Mouse (Mus musculus): ENCODE results near the gene Arl3. TPM values are rescaled to one million over a fixed set of nuclear protein-coding genes. Genes with fewer than 3 reads are reported as not detected.

Gene Arl3
- polyA plus RNA-seq, 1 experiment from 2014 or later: 25.4 TPM

- H3K9ac ChIP-seq: no peak overlapping the region
- no peaks in the 10 kb centered on the region for H3K9me3 ChIP-seq (replicated peaks)
- peaks cover 56% of the 10 kb centered on the region for H3K27me3 ChIP-seq
- peak overlapping the region; percentile 47 for H3K4me2 ChIP-seq
- 19% methylated on average over 6 of the region's 6 CpGs for WGBS (ENCODE audit: insufficient replicate concordance)
- peaks cover 53% of the 10 kb centered on the region for H3K4me1 ChIP-seq (replicated peaks)
- no peaks in the 10 kb centered on the region for H3K36me3 ChIP-seq (replicated peaks)
- no peak overlapping the region for H3K4me3 ChIP-seq (replicated peaks)
- ATAC-seq (ENCODE audit: insufficient read depth): no peak
- H3K27ac ChIP-seq (replicated peaks): peak overlapping the region; percentile 38
Measured at GRCm38 (mm10) chr19:46524152-46524544, 48.9 kb downstream of the Arl3 start.

- Histone ChIP-seq H3K4me2 (peak overlapping the region; percentile 47), H3K4me1 (replicated peaks) (peaks cover 53% of the 10 kb centered on the region), H3K9me3 (replicated peaks) (no peaks in the 10 kb centered on the region), H3K36me3 (replicated peaks) (no peaks in the 10 kb centered on the region), H3K27me3 (peaks cover 50% of the 10 kb centered on the region), H3K27ac (replicated peaks) (peak overlapping the region; percentile 38; the same call in 1 of the 2 replicates), H3K9ac (no peak overlapping the region), H3K4me3 (replicated peaks) (no peak overlapping the region)
- WGBS (ENCODE audit: insufficient replicate concordance): 21% methylated on average over 20 of the region's 20 CpGs
- no peak for ATAC-seq (ENCODE audit: insufficient read depth)
Measured at GRCm38 (mm10) chr19:46523480-46524151, 49.4 kb downstream of the Arl3 start.

GRCm38 (mm10) chr19:46523131-46523479 lies 49.9 kb downstream of the Arl3 start:
- Histone ChIP-seq H3K4me2 (peak overlapping the region; percentile 47), H3K27me3 (peaks cover 47% of the 10 kb centered on the region), H3K4me3 (replicated peaks) (no peak overlapping the region), H3K9ac (no peak overlapping the region), H3K9me3 (replicated peaks) (no peaks in the 10 kb centered on the region), H3K4me1 (replicated peaks) (peaks cover 53% of the 10 kb centered on the region), H3K27ac (replicated peaks) (no peak overlapping the region), H3K36me3 (replicated peaks) (no peaks in the 10 kb centered on the region)
- ATAC-seq (ENCODE audit: insufficient read depth): no peak

DNA sequence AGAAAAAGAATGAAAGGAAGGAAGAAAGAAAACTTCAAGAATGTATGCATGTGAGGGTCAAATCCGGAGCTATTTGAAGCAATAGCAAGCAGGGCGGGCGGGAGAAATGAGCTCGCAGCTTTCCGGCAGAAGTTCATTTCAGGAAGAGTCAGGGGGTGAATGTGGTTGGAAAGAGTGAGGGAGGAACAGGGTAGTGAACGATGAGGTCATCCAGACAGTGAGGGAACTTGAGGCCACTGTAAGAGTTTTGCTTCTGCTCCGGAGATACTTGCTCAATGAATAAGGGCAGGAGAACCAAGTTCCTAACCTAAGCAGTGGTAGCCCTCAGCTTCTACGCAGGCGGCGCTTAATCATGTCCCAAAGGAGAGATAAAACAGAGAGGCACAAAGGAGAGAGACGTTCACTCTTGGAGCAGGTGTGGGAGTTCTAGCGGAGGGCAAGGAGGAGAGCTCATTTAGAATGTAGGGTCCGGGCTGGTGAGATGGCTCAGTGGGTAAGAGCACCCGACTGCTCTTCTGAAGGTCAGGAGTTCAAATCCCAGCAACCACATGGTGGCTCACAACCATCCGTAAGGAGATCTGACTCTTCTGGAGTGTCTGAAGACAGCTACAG lies 50.5 kb downstream of the Arl3 start:
- no peak for ATAC-seq (ENCODE audit: insufficient read depth)
- peaks cover 55% of the 10 kb centered on the region for H3K4me1 ChIP-seq (replicated peaks)
- H3K27me3 ChIP-seq: peaks cover 46% of the 10 kb centered on the region
- H3K9ac ChIP-seq: no peak overlapping the region
- no peaks in the 10 kb centered on the region for H3K9me3 ChIP-seq (replicated peaks)
- H3K36me3 ChIP-seq (replicated peaks): no peaks in the 10 kb centered on the region
- peak overlapping the region; percentile 45; the same call in 1 of the 2 replicates for H3K27ac ChIP-seq (replicated peaks)
- peak overlapping the region; percentile 45 for H3K4me2 ChIP-seq
- WGBS (ENCODE audit: insufficient replicate concordance): 8% methylated on average over 15 of the region's 15 CpGs
- no peak overlapping the region for H3K4me3 ChIP-seq (replicated peaks)

DNA sequence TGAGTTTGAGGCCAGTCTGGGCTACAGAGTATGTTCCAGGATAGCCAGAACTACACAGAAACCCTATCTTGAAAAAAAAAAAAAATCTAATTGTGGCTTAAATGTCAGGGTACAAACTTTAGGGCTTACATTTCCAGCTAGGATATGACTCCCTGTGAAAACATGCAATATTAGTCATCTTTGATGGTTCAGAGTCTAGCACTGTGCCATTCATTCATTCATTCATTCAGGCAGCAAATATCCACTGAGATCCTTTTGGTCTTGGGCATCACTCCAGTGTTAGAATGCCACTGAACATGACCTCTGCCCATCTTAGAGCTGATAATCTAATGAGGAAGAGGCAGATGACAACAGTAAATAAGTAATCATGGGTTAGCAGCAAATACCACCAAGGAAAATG lies 51.3 kb downstream of the Arl3 start:
- no peak for ATAC-seq (ENCODE audit: insufficient read depth)
- Histone ChIP-seq H3K9ac (no peak overlapping the region), H3K4me3 (replicated peaks) (no peak overlapping the region), H3K9me3 (replicated peaks) (no peaks in the 10 kb centered on the region), H3K27ac (replicated peaks) (no peak overlapping the region), H3K36me3 (replicated peaks) (peaks cover 2% of the 10 kb centered on the region), H3K4me2 (0 out of 2 replicates have a peak overlapping the region, but pooled peaks have one; percentile 45), H3K27me3 (peaks cover 40% of the 10 kb centered on the region), H3K4me1 (replicated peaks) (peaks cover 59% of the 10 kb centered on the region)

- Histone ChIP-seq H3K4me3 (replicated peaks) (no peak overlapping the region), H3K27ac (replicated peaks) (no peak overlapping the region), H3K27me3 (peaks cover 16% of the 10 kb centered on the region), H3K36me3 (replicated peaks) (peaks cover 27% of the 10 kb centered on the region), H3K4me2 (peak overlapping the region; percentile 52; the same call in 1 of the 2 replicates), H3K9ac (no peak overlapping the region), H3K9me3 (replicated peaks) (no peaks in the 10 kb centered on the region), H3K4me1 (replicated peaks) (peaks cover 52% of the 10 kb centered on the region)
- no peak for ATAC-seq (ENCODE audit: insufficient read depth)
- 11% methylated on average over 5 of the region's 5 CpGs for WGBS (ENCODE audit: insufficient replicate concordance)
Measured at GRCm38 (mm10) chr19:46518828-46519621, 54.0 kb downstream of the Arl3 start.

DNA sequence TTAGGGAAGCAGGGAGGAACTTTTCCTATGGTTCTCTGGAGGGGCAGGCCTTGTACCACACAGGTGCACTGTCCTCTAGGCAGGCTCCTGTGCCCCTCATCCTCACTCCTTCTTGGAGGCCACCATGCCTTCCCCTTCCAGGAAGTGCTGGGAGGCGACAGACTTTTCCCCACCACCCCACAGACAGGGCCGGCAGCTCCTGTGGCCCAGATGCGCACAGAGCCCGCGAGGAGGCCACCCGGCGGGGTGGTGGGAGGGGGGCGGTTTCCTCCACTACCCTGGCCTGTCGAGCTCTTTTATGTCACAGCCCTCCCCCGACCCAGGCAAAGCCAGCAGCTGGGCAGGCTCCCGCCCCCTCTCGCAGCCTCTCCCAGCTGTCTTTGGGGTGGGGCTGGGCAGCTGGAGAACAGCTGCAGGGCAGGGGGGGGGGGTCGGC lies 54.6 kb downstream of the Arl3 start:
- 2% methylated on average over 13 of the region's 13 CpGs for WGBS (ENCODE audit: insufficient replicate concordance)
- Histone ChIP-seq H3K36me3 (replicated peaks) (peaks cover 33% of the 10 kb centered on the region), H3K27ac (replicated peaks) (no peak overlapping the region), H3K27me3 (peaks cover 9% of the 10 kb centered on the region), H3K4me3 (replicated peaks) (no peak overlapping the region), H3K4me2 (peak overlapping the region; percentile 52), H3K9ac (no peak overlapping the region), H3K4me1 (replicated peaks) (peaks cover 45% of the 10 kb centered on the region), H3K9me3 (replicated peaks) (no peaks in the 10 kb centered on the region)
- ATAC-seq (ENCODE audit: insufficient read depth): no peak

DNA sequence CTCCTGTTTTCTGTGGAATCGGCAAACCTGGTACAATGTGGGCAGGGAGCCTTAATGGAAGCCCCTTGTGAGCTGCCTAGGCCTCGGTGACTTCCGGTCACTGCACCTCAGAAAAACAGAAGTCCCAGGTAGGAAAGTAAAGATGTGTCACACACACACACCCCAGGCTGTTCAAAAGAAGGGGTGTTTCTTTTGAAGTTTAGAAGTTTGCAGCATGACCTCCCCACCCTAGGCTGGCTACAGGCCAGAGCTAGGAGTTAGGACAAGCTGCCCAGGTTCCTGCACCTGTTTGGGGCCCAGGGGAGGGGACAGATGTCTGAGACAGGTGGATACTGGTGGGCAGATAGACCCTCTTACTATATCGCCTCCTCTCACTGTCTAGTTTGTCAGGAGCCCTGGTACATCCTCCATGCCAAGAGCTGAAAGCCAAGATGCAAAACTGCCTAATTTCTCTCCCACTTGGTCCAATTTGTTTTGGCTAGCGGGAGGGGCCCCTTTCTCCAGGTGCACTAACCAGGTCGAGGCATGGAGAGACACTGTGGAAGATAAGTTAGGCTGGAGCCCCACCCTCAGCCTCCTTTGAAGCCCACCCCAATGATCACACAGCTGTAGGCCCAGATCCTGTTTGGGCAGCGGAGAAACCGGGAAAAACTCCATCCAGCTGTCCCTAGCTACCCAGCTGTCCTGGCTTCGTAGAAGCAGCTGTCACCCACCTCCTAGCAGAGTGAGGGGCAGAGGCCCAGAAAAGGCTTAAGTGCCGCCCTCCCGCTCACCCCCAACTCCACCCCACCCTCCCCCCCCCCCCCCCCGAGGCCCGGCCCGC lies 55.3 kb downstream of the Arl3 start:
- ATAC-seq (ENCODE audit: insufficient read depth): no peak
- 28% methylated on average over 12 of the region's 14 CpGs for WGBS (ENCODE audit: insufficient replicate concordance)
- Histone ChIP-seq H3K9ac (no peak overlapping the region), H3K4me2 (peak overlapping the region; percentile 52), H3K27me3 (peaks cover 4% of the 10 kb centered on the region; the same call in 1 of the 2 replicates), H3K36me3 (replicated peaks) (peaks cover 40% of the 10 kb centered on the region), H3K9me3 (replicated peaks) (no peaks in the 10 kb centered on the region), H3K27ac (replicated peaks) (no peak overlapping the region), H3K4me1 (replicated peaks) (peaks cover 39% of the 10 kb centered on the region), H3K4me3 (replicated peaks) (no peak overlapping the region)

- Histone ChIP-seq H3K27ac (replicated peaks) (0 out of 2 replicates have a peak overlapping the region, but pooled peaks have one; percentile 10), H3K27me3 (no peaks in the 10 kb centered on the region), H3K36me3 (replicated peaks) (peaks cover 48% of the 10 kb centered on the region), H3K9ac (no peak overlapping the region), H3K9me3 (replicated peaks) (no peaks in the 10 kb centered on the region), H3K4me2 (no peak overlapping the region), H3K4me3 (replicated peaks) (no peak overlapping the region), H3K4me1 (replicated peaks) (peaks cover 34% of the 10 kb centered on the region)
- 61% methylated on average over 3 of the region's 3 CpGs for WGBS (ENCODE audit: insufficient replicate concordance)
- no peak for ATAC-seq (ENCODE audit: insufficient read depth)
Measured at GRCm38 (mm10) chr19:46516667-46517528, 56.1 kb downstream of the Arl3 start.

- Histone ChIP-seq H3K4me2 (no peak overlapping the region), H3K4me1 (replicated peaks) (peaks cover 45% of the 10 kb centered on the region), H3K9ac (no peak overlapping the region), H3K27me3 (no peaks in the 10 kb centered on the region), H3K27ac (replicated peaks) (no peak overlapping the region), H3K4me3 (replicated peaks) (no peak overlapping the region), H3K9me3 (replicated peaks) (no peaks in the 10 kb centered on the region), H3K36me3 (replicated peaks) (peaks cover 59% of the 10 kb centered on the region)
- ATAC-seq (ENCODE audit: insufficient read depth): no peak
- WGBS (ENCODE audit: insufficient replicate concordance): 85% methylated on average over 24 of the region's 24 CpGs
Measured at GRCm38 (mm10) chr19:46515287-46515821, 57.6 kb downstream of the Arl3 start.
